Mouse (Mus musculus) left cerebral cortex, postnatal 14 days (tissue): ENCODE data around the gene Defb29. TPM values are rescaled to one million over a fixed set of nuclear protein-coding genes. Genes with fewer than 3 reads are reported as not detected.

Experiments
- DNase-seq, 2 experiments: peaks; one replicate each; pipeline ENCODE4 v3.0.0; 2021 to 2022; ENCODE audit warnings: low spot score in 2 of 2, mixed read lengths in 1 of 2
- intact Hi-C: fragments of 180-260 bp; cut with DNase I; formaldehyde crosslinking; loops from one replicate; pipeline ENCODE4 v1.15.1; 2025
- total RNA-seq, 2 experiments: library from RNA; stranded (reverse); gene quantifications; 2 replicates each; pipeline ENCODE4 v1.2.3; 2021

Gene Defb29
- total RNA-seq, 2 experiments from 2014 or later: not detected

DNA sequence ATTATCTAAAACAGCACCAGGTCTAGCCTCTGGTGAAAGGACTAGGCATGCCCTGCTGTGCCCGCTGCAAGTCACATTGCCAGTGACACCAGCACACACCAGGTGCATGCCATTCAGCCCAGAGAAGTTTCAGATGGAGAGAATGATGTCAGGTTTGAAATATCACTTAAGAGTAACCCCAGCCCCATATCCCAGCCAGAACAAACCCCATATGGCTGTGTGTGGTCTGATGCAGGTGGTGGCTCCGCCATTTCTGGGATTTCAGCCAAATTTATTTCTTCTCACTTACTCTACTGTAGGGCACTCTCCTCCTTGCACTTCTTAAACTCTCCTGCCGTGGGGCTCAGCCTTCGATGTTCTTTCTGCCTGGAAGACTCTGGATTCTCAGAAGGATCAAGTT lies 23.8 kb downstream of the Defb29 start:
- no peak for DNase-seq
- intact Hi-C loops: no loop called here

DNA sequence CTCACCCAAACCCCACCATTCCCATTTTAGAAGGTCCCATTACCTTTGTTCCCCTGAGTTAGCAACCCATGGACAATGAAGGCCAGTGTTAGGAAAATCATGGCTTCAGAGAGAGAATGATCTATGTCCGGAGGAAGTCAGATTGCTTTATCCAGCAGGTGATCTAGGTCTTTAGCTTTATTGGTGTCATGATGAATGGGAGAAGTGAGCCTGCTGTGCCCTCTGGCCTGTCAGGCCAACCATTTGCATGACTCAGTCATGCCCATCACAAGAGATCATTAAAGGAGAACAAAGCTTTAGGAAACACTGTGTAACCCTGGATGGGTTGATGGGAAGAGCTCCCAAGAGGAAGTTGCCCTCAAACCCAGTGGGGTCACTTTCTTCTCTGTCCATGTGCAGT lies 28.3 kb downstream of the Defb29 start, which contains the start of gene Defb26:
Defb26 (minus strand) TSS at position 101 of the 400 bp plus-strand sequence.
- DNase-seq: no peak
- intact Hi-C loops: no loop called here

DNA sequence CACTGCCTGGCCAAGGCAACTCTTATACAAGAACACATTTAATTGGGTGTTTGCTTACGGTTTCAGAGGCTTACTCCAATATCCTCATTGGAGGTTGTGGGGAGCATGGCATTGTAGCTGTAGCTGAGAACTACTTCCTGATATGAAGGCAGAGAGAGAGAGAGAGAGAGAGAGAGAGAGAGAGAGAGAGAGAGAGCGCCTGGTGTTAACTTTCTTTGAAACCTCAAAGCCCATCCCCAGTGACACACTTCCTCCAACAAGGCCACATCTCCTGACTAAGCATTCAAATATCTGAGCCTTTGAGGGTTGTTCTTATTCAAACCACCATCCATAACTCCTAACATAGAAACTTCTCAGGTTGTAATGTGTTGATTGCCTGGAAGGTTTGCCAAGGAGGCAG lies 35.9 kb downstream of the Defb29 start:
- intact Hi-C loops: no loop called here
- DNase-seq: no peak

DNA sequence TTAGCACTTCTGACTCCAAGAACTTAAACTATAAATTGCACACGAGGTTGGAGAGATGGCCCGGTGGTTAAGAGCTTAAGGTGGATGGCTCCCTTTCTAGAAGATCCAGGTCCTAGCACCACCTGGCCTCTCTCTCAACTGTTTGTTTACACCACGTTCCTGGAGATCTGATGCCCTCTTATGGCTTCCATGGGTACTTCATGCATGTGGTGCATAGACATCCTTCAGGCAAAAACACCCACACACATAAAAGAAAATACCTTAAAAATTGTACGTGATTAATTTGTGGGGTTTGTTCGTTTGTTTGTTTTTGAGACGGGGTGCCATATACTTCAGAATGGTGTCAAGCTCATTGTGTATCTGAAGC lies 39.1 kb downstream of the Defb29 start:
- intact Hi-C loops: no loop called here
- DNase-seq: no peak

DNA sequence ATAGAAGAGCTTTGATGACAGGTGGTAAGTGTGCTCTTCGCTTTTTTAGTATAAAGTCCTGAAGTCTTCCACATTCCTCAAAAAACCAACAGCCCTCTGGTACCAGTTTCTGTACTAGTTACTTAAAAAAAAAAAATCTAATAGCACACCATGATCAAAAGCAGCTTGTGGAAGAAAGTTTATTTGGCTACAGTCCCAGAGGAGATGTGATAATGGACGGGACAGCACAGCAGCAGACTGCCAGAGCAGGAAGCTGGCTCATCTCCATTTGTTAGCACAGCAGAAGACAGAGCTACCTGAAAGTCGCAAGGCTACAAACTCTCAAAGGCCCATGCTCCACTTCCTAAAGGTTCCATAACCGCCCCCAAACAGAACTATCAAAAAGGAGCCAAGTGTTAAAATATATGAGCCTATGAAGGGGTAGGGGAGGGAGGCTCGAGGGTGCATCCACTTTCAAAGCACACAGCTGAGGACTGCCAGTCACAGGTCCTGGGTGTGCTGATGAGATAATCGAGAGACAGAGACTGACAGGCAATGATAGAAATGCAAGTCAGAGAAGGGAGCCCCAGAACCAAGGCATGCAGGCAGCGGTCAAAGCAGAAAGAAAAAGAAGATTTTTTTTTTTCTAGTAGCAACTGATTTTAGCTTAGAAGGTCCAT lies 39.6 kb downstream of the Defb29 start:
- intact Hi-C loops: no loop called here
- DNase-seq: peak in 1 of 2 experiments; percentile 18

DNA sequence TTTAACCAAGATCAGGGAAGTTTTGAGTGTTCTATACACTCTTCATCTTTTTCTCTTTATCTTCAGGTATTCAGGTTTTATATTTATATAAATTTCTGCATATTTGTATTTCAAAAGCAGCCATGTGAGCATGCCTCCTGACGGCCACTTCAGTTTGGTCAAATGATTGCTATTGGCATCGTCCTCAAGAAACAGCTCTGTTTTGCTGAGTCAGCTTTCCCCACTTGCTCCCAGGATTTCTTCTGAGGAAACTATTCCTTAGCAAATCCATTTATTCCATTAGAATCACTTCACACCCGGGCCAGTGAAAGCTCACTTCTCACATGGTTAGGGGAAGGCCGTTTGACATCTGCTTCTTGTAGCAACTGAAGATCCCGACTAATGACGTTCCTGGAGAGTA lies 41.9 kb downstream of the Defb29 start:
- intact Hi-C loops: no loop called here
- DNase-seq: no peak

DNA sequence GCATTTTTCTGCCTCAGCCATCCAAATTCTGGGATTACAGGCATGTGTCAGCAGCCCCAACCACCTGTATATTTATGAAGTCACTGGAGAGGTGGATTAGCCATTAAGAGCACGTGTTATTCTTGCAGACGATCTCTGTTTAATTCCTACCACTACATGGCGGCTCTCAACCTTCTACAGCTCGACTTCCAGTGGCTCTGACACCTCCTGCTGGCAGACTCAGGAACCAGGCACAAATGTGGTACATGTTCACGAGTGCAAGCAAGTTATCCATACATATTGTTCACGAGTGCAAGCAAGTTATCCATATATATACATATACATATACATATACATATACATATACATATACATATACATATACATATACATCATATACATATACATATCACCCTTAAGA lies 46.7 kb downstream of the Defb29 start:
- intact Hi-C loops: no loop called here
- DNase-seq: no peak

DNA sequence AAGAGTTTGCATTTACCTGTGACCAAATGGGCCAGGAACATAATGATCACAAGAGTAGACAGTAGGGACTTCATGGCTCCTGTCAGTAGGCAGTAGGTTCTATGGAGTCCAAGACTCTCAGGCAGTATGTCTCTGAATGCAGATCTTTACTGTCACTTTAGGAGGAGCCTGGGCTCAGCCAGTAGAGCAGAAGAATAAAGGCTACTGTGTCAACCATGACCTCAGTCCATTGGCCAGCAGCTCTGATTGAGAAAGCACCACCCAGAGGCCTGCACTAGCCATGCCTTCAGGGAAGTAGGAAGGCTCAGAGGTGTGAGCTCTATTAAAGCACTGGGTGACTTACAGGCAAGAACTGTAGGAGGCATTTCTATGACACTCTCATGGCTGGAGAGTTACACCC lies 49.9 kb downstream of the Defb29 start, which contains the start of gene Defb22:
Defb22 (minus strand) TSS at position 101 of the 400 bp plus-strand sequence.
- DNase-seq: no peak
- intact Hi-C loops: no loop called here

Other genes starting within 250 kb of the Defb29 start
- gene Tbc1d20, start 246.3 kb downstream of the Defb29 start, total RNA-seq: 10 to 100 TPM; 50.1 to 54.8 TPM
- 100 to 1,000 TPM; 107 to 116 TPM for gene Rbck1, start 207.4 kb downstream of the Defb29 start, total RNA-seq
- under 1 TPM; 0.34 to 0.99 TPM for gene Trib3, start 196.1 kb downstream of the Defb29 start, total RNA-seq
- gene Nrsn2, start 163.5 kb downstream of the Defb29 start, total RNA-seq: 10 to 100 TPM; 38.3 to 57.6 TPM
- 10 to 100 TPM; 17.9 to 22.0 TPM for gene Sox12, start 142.0 kb downstream of the Defb29 start, total RNA-seq
- 10 to 100 TPM in 1 of 2 experiments, 1 to 10 TPM in 1; 8.7 to 11.9 TPM for gene Zcchc3, start 125.1 kb downstream of the Defb29 start, total RNA-seq
- gene 6820408C15Rik, start 124.5 kb downstream of the Defb29 start, total RNA-seq: 1 to 10 TPM; 3.1 to 3.3 TPM
- gene Defb23, start 75.5 kb downstream of the Defb29 start, total RNA-seq: not detected
- not detected for gene Defb20, start 63.0 kb downstream of the Defb29 start, total RNA-seq
- gene Defb22, start 50.0 kb downstream of the Defb29 start, total RNA-seq: not detected
- gene Defb26, start 28.4 kb downstream of the Defb29 start, total RNA-seq: not detected
- gene Defb28, start 21.8 kb downstream of the Defb29 start, total RNA-seq: not detected
- not detected for gene Gm17416, start 29.2 kb upstream of the Defb29 start, total RNA-seq
- gene Defb21, start 32.6 kb upstream of the Defb29 start, total RNA-seq: not detected
- not detected for gene Defb19, start 40.2 kb upstream of the Defb29 start, total RNA-seq
- gene Defb45, start 59.3 kb upstream of the Defb29 start, total RNA-seq: not detected
- gene Defb36, start 64.2 kb upstream of the Defb29 start, total RNA-seq: not detected
- not detected for gene Defb25, start 83.0 kb upstream of the Defb29 start, total RNA-seq
- under 1 TPM; 0.90 to 0.99 TPM for gene Rem1, start 86.9 kb upstream of the Defb29 start, total RNA-seq
- gene H13, start 129.4 kb upstream of the Defb29 start, total RNA-seq: 10 to 100 TPM; 90.8 to 90.9 TPM
- 10 to 100 TPM; 17.9 to 20.4 TPM for gene Mcts2, start 146.9 kb upstream of the Defb29 start, total RNA-seq
- 10 to 100 TPM; 19.5 to 26.4 TPM for gene Id1, start 196.2 kb upstream of the Defb29 start, total RNA-seq
- 1 to 10 TPM; 2.3 to 2.8 TPM for gene Cox4i2, start 214.1 kb upstream of the Defb29 start, total RNA-seq